Mouse (Mus musculus) CD4-positive, CD25-positive, alpha-beta regulatory T cell, adult 4 months (primary cell): Measurements from ENCODE around the gene March6. TPM values are rescaled to one million over a fixed set of nuclear protein-coding genes. Genes with fewer than 3 reads are reported as not detected.
A peak's percentile ranks its signal among the peaks of the same experiment; 100 is the strongest.

Experiments
- ATAC-seq: one replicate; pipeline ENCODE4 v1.8.0; 2017
- polyA plus RNA-seq, 2 experiments: library from polyadenylated mRNA; unstranded; fragments of 100-300 nt; shearing (Covaris generic); gene quantifications; one replicate each; pipeline ENCODE4 v1.2.1; 2017

The March6 gene
- polyA plus RNA-seq, 2 experiments from 2014 or later: 24.4 to 26.2 TPM

GRCm38 (mm10) chr15:31511406-31511771, 19.5 kb downstream of the March6 start:
- ATAC-seq: no peak

- no peak for ATAC-seq
These were observed 20.1 kb downstream of the March6 start for GRCm38 (mm10) chr15:31510477-31511405.

GRCm38 (mm10) chr15:31505082-31505481, 25.8 kb downstream of the March6 start:
- ATAC-seq: no peak

GRCm38 (mm10) chr15:31503447-31503846, 27.4 kb downstream of the March6 start:
- ATAC-seq: no peak

GRCm38 (mm10) chr15:31502996-31503395, 27.9 kb downstream of the March6 start:
- ATAC-seq: no peak

- no peak for ATAC-seq
These were observed 28.5 kb downstream of the March6 start for GRCm38 (mm10) chr15:31502313-31502712.

GRCm38 (mm10) chr15:31494803-31495202, 36.0 kb downstream of the March6 start:
- no peak for ATAC-seq

GRCm38 (mm10) chr15:31494310-31494709, 36.5 kb downstream of the March6 start:
- ATAC-seq: no peak

- ATAC-seq: no peak
These were observed 43.4 kb downstream of the March6 start for GRCm38 (mm10) chr15:31487407-31487806.

GRCm38 (mm10) chr15:31476678-31477077, 54.2 kb downstream of the March6 start:
- no peak for ATAC-seq

GRCm38 (mm10) chr15:31472645-31473574, 57.9 kb downstream of the March6 start:
- ATAC-seq: peak; percentile 67

- no peak for ATAC-seq
These were observed 59.3 kb downstream of the March6 start for GRCm38 (mm10) chr15:31471529-31471928.

- no peak for ATAC-seq
These were observed 61.4 kb downstream of the March6 start for GRCm38 (mm10) chr15:31469497-31469896.

- ATAC-seq: no peak
These were observed 62.0 kb downstream of the March6 start for GRCm38 (mm10) chr15:31468806-31469205.

GRCm38 (mm10) chr15:31466749-31467148, 64.1 kb downstream of the March6 start:
- no peak for ATAC-seq

GRCm38 (mm10) chr15:31466295-31466694, 64.6 kb downstream of the March6 start:
- no peak for ATAC-seq

- ATAC-seq: no peak
These were observed 65.0 kb downstream of the March6 start for GRCm38 (mm10) chr15:31465806-31466205.

- peak; percentile 70 for ATAC-seq
These were observed 70.3 kb downstream of the March6 start for GRCm38 (mm10) chr15:31460571-31460970.

GRCm38 (mm10) chr15:31458081-31458480, 72.8 kb downstream of the March6 start:
- ATAC-seq: no peak

GRCm38 (mm10) chr15:31456381-31456780, 74.5 kb downstream of the March6 start:
- ATAC-seq: no peak

- no peak for ATAC-seq
These were observed 76.0 kb downstream of the March6 start for GRCm38 (mm10) chr15:31454861-31455295.

GRCm38 (mm10) chr15:31454096-31454860, 76.6 kb downstream of the March6 start:
- no peak for ATAC-seq
